Mouse (Mus musculus) MEL (cell line): Measurements from ENCODE around the gene Dus1l. TPM values are rescaled to one million over a fixed set of nuclear protein-coding genes. Genes with fewer than 3 reads are reported as not detected.
"Not testable (repeated sequence)": the region's sequence is repeated elsewhere in the genome, so short reads cannot be mapped to it uniquely, and the experiment has no call there.

ENCODE experiments used
- DNase-seq: peaks from one replicate; pipeline ENCODE4 v3.0.0; 2011; ENCODE audit warnings: low read depth, low spot score
- H3K27ac ChIP-seq: 2 replicates; pipeline ENCODE4 v1.5.1; 2012; ENCODE audit warnings: low read depth, mild to moderate bottlenecking, control low read depth, low read length, moderate library complexity; ENCODE audit not compliant: control insufficient read depth
- H3K27me3 ChIP-seq, 2 experiments: fragments of 150-350 bp in 1 of 2; sonication (generic) in 1 of 2; 2 replicates each; pipeline ENCODE4 v1.6.1; 2012; ENCODE audit warnings: low read length in 2 of 2, mild to moderate bottlenecking in 2 of 2, improper control_type of control experiment in 1 of 2, moderate library complexity in 1 of 2; ENCODE audit not compliant: insufficient read depth in 2 of 2, control insufficient read depth in 1 of 2
- H3K36me3 ChIP-seq, 2 experiments: 2 replicates each; pipeline ENCODE4 v1.6.1; 2012 to 2014; ENCODE audit warnings: low read length in 2 of 2, improper control_type of control experiment in 1 of 2, inconsistent platforms in 1 of 2, mild to moderate bottlenecking in 1 of 2; ENCODE audit not compliant: insufficient read depth in 2 of 2, control insufficient read depth in 1 of 2
- H3K4me1 ChIP-seq, 2 experiments: fragments of 150-350 bp in 1 of 2; sonication (generic) in 1 of 2; 2 replicates each; pipeline ENCODE4 v1.6.1; 2012; ENCODE audit warnings: low read length in 2 of 2, improper control_type of control experiment in 1 of 2, mild to moderate bottlenecking in 1 of 2; ENCODE audit not compliant: insufficient read depth in 2 of 2, control insufficient read depth in 1 of 2
- H3K4me3 ChIP-seq, 2 experiments: fragments of 150-350 bp in 1 of 2; sonication (generic) in 1 of 2; 2 replicates each; pipeline ENCODE4 v1.5.1; 2012; ENCODE audit warnings: low read depth in 2 of 2, low read length in 2 of 2, mild to moderate bottlenecking in 2 of 2, moderate library complexity in 2 of 2, control low read depth in 1 of 2, improper control_type of control experiment in 1 of 2; ENCODE audit not compliant: control insufficient read depth in 1 of 2, insufficient read depth in 1 of 2
- H3K79me2 ChIP-seq: 2 replicates; pipeline ENCODE4 v1.6.1; 2012; ENCODE audit warnings: mild to moderate bottlenecking, low read length, moderate library complexity; ENCODE audit not compliant: control insufficient read depth, poor library complexity, insufficient read depth
- H3K9ac ChIP-seq: 2 replicates; pipeline ENCODE4 v1.6.1; 2012; ENCODE audit warnings: low read depth, mild to moderate bottlenecking, control low read depth, low read length, moderate library complexity; ENCODE audit not compliant: control insufficient read depth, poor library complexity, severe bottlenecking
- H3K9me3 ChIP-seq: fragments of 150-350 bp; sonication (generic); replicated peaks from 2 replicates; pipeline ENCODE4 v1.6.1; 2012; ENCODE audit warnings: mild to moderate bottlenecking, low read length, improper control_type of control experiment, moderate library complexity; ENCODE audit not compliant: insufficient read depth
- CHD2 ChIP-seq: IDR thresholded peaks from 2 replicates; pipeline ENCODE4 v1.6.1; 2011; ENCODE audit warnings: low read length, improper control_type of control experiment
- CTCF ChIP-seq, 3 experiments: IDR thresholded peaks in 2 of 3; conservative IDR thresholded peaks in 1 of 3; 2 replicates each; pipeline ENCODE4 v1.5.1; 2011 to 2012; ENCODE audit warnings: low read length in 3 of 3, low read depth in 2 of 3, mild to moderate bottlenecking in 2 of 3, improper control_type of control experiment in 1 of 3, inconsistent platforms in 1 of 3, mixed read lengths in 1 of 3, moderate library complexity in 1 of 3; ENCODE audit not compliant: control insufficient read depth in 1 of 3, insufficient read depth in 1 of 3, poor library complexity in 1 of 3, severe bottlenecking in 1 of 3
- ELF1 ChIP-seq: IDR thresholded peaks from 2 replicates; pipeline ENCODE4 v1.6.1; 2014; ENCODE audit warnings: low read depth, mild to moderate bottlenecking, inconsistent platforms, low read length, improper control_type of control experiment, moderate library complexity
- ETS1 ChIP-seq: IDR thresholded peaks from 2 replicates; pipeline ENCODE4 v1.6.1; 2012; ENCODE audit warnings: low read depth, mild to moderate bottlenecking, inconsistent platforms, low read length, improper control_type of control experiment, moderate library complexity
- GABPA ChIP-seq: IDR thresholded peaks from 2 replicates; pipeline ENCODE4 v1.6.1; 2012; ENCODE audit warnings: low read depth, mild to moderate bottlenecking, inconsistent platforms, low read length, improper control_type of control experiment, moderate library complexity
- GATA1 ChIP-seq: IDR thresholded peaks from 2 replicates; pipeline ENCODE4 v1.6.1; 2011; ENCODE audit warnings: low read depth, low read length, improper control_type of control experiment
- JUND ChIP-seq: IDR thresholded peaks from 2 replicates; pipeline ENCODE4 v1.6.1; 2011; ENCODE audit warnings: low read depth, mild to moderate bottlenecking, improper control_type of control experiment, low read length
- KAT2A ChIP-seq: conservative IDR thresholded peaks from 2 replicates; pipeline ENCODE4 v1.6.1; 2012; ENCODE audit warnings: low read depth, low read length, improper control_type of control experiment, inconsistent platforms
- MAX ChIP-seq: IDR thresholded peaks from 2 replicates; pipeline ENCODE4 v1.6.1; 2011; ENCODE audit warnings: low read length, improper control_type of control experiment
- MAZ ChIP-seq: IDR thresholded peaks from 2 replicates; pipeline ENCODE4 v1.6.1; 2012; ENCODE audit warnings: low read depth, mild to moderate bottlenecking, inconsistent platforms, low read length, improper control_type of control experiment
- MYB ChIP-seq: IDR thresholded peaks from 2 replicates; pipeline ENCODE4 v1.6.1; 2011; ENCODE audit warnings: mild to moderate bottlenecking, low read depth, low read length, improper control_type of control experiment
- NELFE ChIP-seq: IDR thresholded peaks from 2 replicates; pipeline ENCODE4 v1.6.1; 2011; ENCODE audit warnings: low read depth, low read length, improper control_type of control experiment
- NRF1 ChIP-seq: IDR thresholded peaks from 2 replicates; pipeline ENCODE4 v1.6.1; 2014; ENCODE audit warnings: low read depth, mild to moderate bottlenecking, inconsistent platforms, low read length, improper control_type of control experiment, moderate library complexity; ENCODE audit not compliant: poor library complexity, insufficient read depth, severe bottlenecking
- POLR2A ChIP-seq, 2 experiments: IDR thresholded peaks; 2 replicates each; pipeline ENCODE4 v1.6.1; 2011 to 2012; ENCODE audit warnings: low read length in 2 of 2, mild to moderate bottlenecking in 2 of 2, control low read depth in 1 of 2, improper control_type of control experiment in 1 of 2, low read depth in 1 of 2, moderate library complexity in 1 of 2; ENCODE audit not compliant: control insufficient read depth in 1 of 2, insufficient read depth in 1 of 2, poor library complexity in 1 of 2
- RCOR1 ChIP-seq: IDR thresholded peaks from 2 replicates; pipeline ENCODE4 v1.6.1; 2012; ENCODE audit warnings: low read depth, mild to moderate bottlenecking, inconsistent platforms, low read length, improper control_type of control experiment
- SMC3 ChIP-seq: IDR thresholded peaks from 2 replicates; pipeline ENCODE4 v1.6.1; 2011; ENCODE audit warnings: low read depth, low read length, improper control_type of control experiment
- TCF12 ChIP-seq: IDR thresholded peaks from 2 replicates; pipeline ENCODE4 v1.6.1; 2014; ENCODE audit warnings: low read depth, mild to moderate bottlenecking, inconsistent platforms, low read length, improper control_type of control experiment, moderate library complexity
- UBTF ChIP-seq: IDR thresholded peaks from 2 replicates; pipeline ENCODE4 v1.6.1; 2012; ENCODE audit warnings: low read depth, mild to moderate bottlenecking, inconsistent platforms, low read length, improper control_type of control experiment, moderate library complexity, borderline replicate concordance; ENCODE audit not compliant: insufficient read depth
- ZC3H11A ChIP-seq: IDR thresholded peaks from 2 replicates; pipeline ENCODE4 v1.6.1; 2012; ENCODE audit warnings: low read depth, mild to moderate bottlenecking, inconsistent platforms, low read length, improper control_type of control experiment
- ZKSCAN1 ChIP-seq: IDR thresholded peaks from 2 replicates; pipeline ENCODE4 v1.6.1; 2012; ENCODE audit warnings: low read depth, mild to moderate bottlenecking, inconsistent platforms, low read length, improper control_type of control experiment, moderate library complexity
- ZMIZ1 ChIP-seq: IDR thresholded peaks from 2 replicates; pipeline ENCODE4 v1.6.1; 2012; ENCODE audit warnings: low read depth, mild to moderate bottlenecking, inconsistent platforms, low read length, improper control_type of control experiment, moderate library complexity
- polyA plus RNA-seq, 2 experiments: library from polyadenylated mRNA; stranded (reverse) in 1 of 2; unstranded in 1 of 2; fragments of >175 nt in 1 of 2; fragments of >200 nt in 1 of 2; gene quantifications; 2 replicates each; pipeline versions ENCODE4 v1.2.1 to v1.2.4; 2012; ENCODE audit warnings: low replicate concordance in 2 of 2, low read depth in 1 of 2; ENCODE audit not compliant: insufficient read length in 2 of 2, insufficient read depth in 1 of 2, missing spikeins in 1 of 2
- total RNA-seq: library from RNA; depleted of rRNA; stranded (reverse); fragments of 300-350 nt; gene quantifications from 2 replicates; pipeline ENCODE4 v1.2.3, GENCODE M21; 2012

Dus1l gene
- total and polyA plus RNA-seq, 3 experiments, result 171 to 203 TPM; not detected in 1

- H3K4me1 ChIP-seq, result peaks cover 0 to 5% of the 10 kb centered on the region in 2 experiments; a peak in 1 of 4 replicates
- DNase-seq, result no peak
- no peak overlapping the region for H3K27ac ChIP-seq
- H3K36me3 ChIP-seq, result peaks cover 0 to 3% of the 10 kb centered on the region in 2 experiments; a peak in 1 of 4 replicates
- no peak for TF ChIP-seq CTCF (IDR thresholded peaks at IDR 0.05 in 2 of 3, conservative IDR thresholded peaks at IDR 0.05 in 1 of 3; ENCODE audit: control insufficient read depth in 1 of 3, insufficient read depth in 1 of 3, low read depth in 2 of 3, low read length in 3 of 3, poor library complexity in 1 of 3, severe bottlenecking in 1 of 3)
- no peak for TF ChIP-seq MAZ
- TF ChIP-seq ELF1, result no peak
- TF ChIP-seq POLR2A (IDR thresholded peaks at IDR 0.05; ENCODE audit: control insufficient read depth in 1 of 2, insufficient read depth in 1 of 2, low read depth in 1 of 2, low read length in 2 of 2, poor library complexity in 1 of 2), result no peak
- H3K79me2 ChIP-seq, result no peaks in the 10 kb centered on the region
- H3K9ac ChIP-seq, result no peak overlapping the region
- H3K9me3 ChIP-seq, result no peaks in the 10 kb centered on the region
- no peak overlapping the region for H3K4me3 ChIP-seq
- no peaks in the 10 kb centered on the region for H3K27me3 ChIP-seq
Observed at GRCm38 (mm10) chr11:120773463-120774190, 22.6 kb downstream of the Dus1l start.

- no peaks in the 10 kb centered on the region for H3K79me2 ChIP-seq
- no peak overlapping the region for H3K27ac ChIP-seq
- H3K36me3 ChIP-seq, result peaks cover 0 to 3% of the 10 kb centered on the region in 2 experiments; a peak in 1 of 4 replicates
- no peaks in the 10 kb centered on the region for H3K9me3 ChIP-seq
- no peak overlapping the region for H3K4me3 ChIP-seq
- H3K27me3 ChIP-seq, result no peaks in the 10 kb centered on the region
- no peak overlapping the region for H3K9ac ChIP-seq
- peaks cover 0 to 5% of the 10 kb centered on the region in 2 experiments; a peak in 1 of 4 replicates for H3K4me1 ChIP-seq
- no peak for DNase-seq
- TF ChIP-seq SMC3 (no peak), ETS1 (peak; percentile 69), NRF1 (no peak), MAX (no peak), TCF12 (no peak), GABPA (no peak), ZMIZ1 (no peak), NELFE (no peak)
Observed at GRCm38 (mm10) chr11:120772749-120773148, 23.5 kb downstream of the Dus1l start.

- no peak for DNase-seq
- Histone ChIP-seq H3K4me3 (no peak overlapping the region), H3K9me3 (no peaks in the 10 kb centered on the region), H3K27me3 (no peaks in the 10 kb centered on the region), H3K27ac (no peak overlapping the region), H3K36me3 (no peaks in the 10 kb centered on the region), H3K79me2 (no peaks in the 10 kb centered on the region), H3K9ac (no peak overlapping the region), H3K4me1 (no peaks in the 10 kb centered on the region)
- no peak for TF ChIP-seq ZC3H11A
- no peak for TF ChIP-seq UBTF
- TF ChIP-seq RCOR1, result no peak
- no peak for TF ChIP-seq KAT2A
- no peak for TF ChIP-seq POLR2A (IDR thresholded peaks at IDR 0.05; ENCODE audit: control insufficient read depth in 1 of 2, insufficient read depth in 1 of 2, low read depth in 1 of 2, low read length in 2 of 2, poor library complexity in 1 of 2)
- no peak for TF ChIP-seq ZMIZ1
- no peak for TF ChIP-seq MYB
- TF ChIP-seq CHD2, result no peak
- TF ChIP-seq GATA1, result no peak
- no peak for TF ChIP-seq ZKSCAN1
- TF ChIP-seq JUND, result no peak
Observed at GRCm38 (mm10) chr11:120768206-120768605, 28.0 kb downstream of the Dus1l start.

GRCm38 (mm10) chr11:120767023-120767422 lies 29.2 kb downstream of the Dus1l start:
- not testable (repeated sequence) for H3K36me3 ChIP-seq, H3K4me1 ChIP-seq, H3K79me2 ChIP-seq, H3K27ac ChIP-seq, H3K9ac ChIP-seq, DNase-seq, H3K9me3 ChIP-seq, H3K27me3 ChIP-seq, H3K4me3 ChIP-seq
